Mouse (Mus musculus) MEL (cell line): ENCODE measurements around the gene Klf3.

Experiments used
- CHD1 ChIP-seq: IDR thresholded peaks from 2 replicates; pipeline ENCODE4 v1.6.1; 2012; ENCODE audit warnings: low read depth, mild to moderate bottlenecking, inconsistent platforms, low read length, improper control_type of control experiment
- CTCF ChIP-seq, 3 experiments: IDR thresholded peaks in 2 of 3; conservative IDR thresholded peaks in 1 of 3; 2 replicates each; pipeline ENCODE4 v1.5.1; 2011 to 2012; ENCODE audit warnings: low read length in 3 of 3, low read depth in 2 of 3, mild to moderate bottlenecking in 2 of 3, improper control_type of control experiment in 1 of 3, inconsistent platforms in 1 of 3, mixed read lengths in 1 of 3, moderate library complexity in 1 of 3; ENCODE audit not compliant: control insufficient read depth in 1 of 3, insufficient read depth in 1 of 3, poor library complexity in 1 of 3, severe bottlenecking in 1 of 3
- EP300 ChIP-seq, 2 experiments: IDR thresholded peaks; 2 replicates each; pipeline ENCODE4 v1.6.1; 2011; ENCODE audit warnings: improper control_type of control experiment in 2 of 2, low read length in 2 of 2, low read depth in 1 of 2, mild to moderate bottlenecking in 1 of 2
- POLR2A ChIP-seq, 2 experiments: IDR thresholded peaks; 2 replicates each; pipeline ENCODE4 v1.6.1; 2011 to 2012; ENCODE audit warnings: low read length in 2 of 2, mild to moderate bottlenecking in 2 of 2, control low read depth in 1 of 2, improper control_type of control experiment in 1 of 2, low read depth in 1 of 2, moderate library complexity in 1 of 2; ENCODE audit not compliant: control insufficient read depth in 1 of 2, insufficient read depth in 1 of 2, poor library complexity in 1 of 2
- UBTF ChIP-seq: IDR thresholded peaks from 2 replicates; pipeline ENCODE4 v1.6.1; 2012; ENCODE audit warnings: low read depth, mild to moderate bottlenecking, inconsistent platforms, low read length, improper control_type of control experiment, moderate library complexity, borderline replicate concordance; ENCODE audit not compliant: insufficient read depth
- USF2 ChIP-seq, 2 experiments: IDR thresholded peaks; 2 replicates each; pipeline ENCODE4 v1.6.1; 2011 to 2012; ENCODE audit warnings: improper control_type of control experiment in 2 of 2, low read length in 2 of 2, borderline replicate concordance in 1 of 2, inconsistent platforms in 1 of 2, low read depth in 1 of 2, mild to moderate bottlenecking in 1 of 2; ENCODE audit not compliant: insufficient read depth in 1 of 2
- ZNF384 ChIP-seq: IDR thresholded peaks from 2 replicates; pipeline ENCODE4 v1.6.1; 2012; ENCODE audit warnings: low read depth, mild to moderate bottlenecking, inconsistent platforms, low read length, improper control_type of control experiment

- no peak for TF ChIP-seq EP300 (IDR thresholded peaks at IDR 0.05; ENCODE audit: low read depth in 1 of 2, low read length in 2 of 2)
- TF ChIP-seq POLR2A (IDR thresholded peaks at IDR 0.05; ENCODE audit: control insufficient read depth in 1 of 2, insufficient read depth in 1 of 2, low read depth in 1 of 2, low read length in 2 of 2, poor library complexity in 1 of 2), result no peak
- TF ChIP-seq USF2 (IDR thresholded peaks at IDR 0.05; ENCODE audit: borderline replicate concordance in 1 of 2, insufficient read depth in 1 of 2, low read depth in 1 of 2, low read length in 2 of 2), result no peak
- no peak for TF ChIP-seq ZNF384
- no peak for TF ChIP-seq UBTF
- no peak for TF ChIP-seq CHD1
- TF ChIP-seq CTCF (IDR thresholded peaks at IDR 0.05 in 2 of 3, conservative IDR thresholded peaks at IDR 0.05 in 1 of 3; ENCODE audit: control insufficient read depth in 1 of 3, insufficient read depth in 1 of 3, low read depth in 2 of 3, low read length in 3 of 3, poor library complexity in 1 of 3, severe bottlenecking in 1 of 3), result no peak
Observed at GRCm38 (mm10) chr5:64862269-64862668, 59.1 kb downstream of the Klf3 start.
